Mouse (Mus musculus) gonadal fat pad, adult 2 months (tissue): Measurements from ENCODE around the gene Acot3. TPM values are rescaled to one million over a fixed set of nuclear protein-coding genes. Genes with fewer than 3 reads are reported as not detected.
"Not testable (repeated sequence)": the region's sequence is repeated elsewhere in the genome, so short reads cannot be mapped to it uniquely, and the experiment has no call there.

ENCODE experiments used
- DNase-seq: peaks from one replicate; pipeline ENCODE4 v3.0.0-alpha.2; 2012; ENCODE audit warnings: low read depth
- polyA plus RNA-seq: library from polyadenylated mRNA; depleted of rRNA; stranded (reverse); fragments of >200 nt; gene quantifications from 2 replicates; pipeline ENCODE4 v1.2.3, GENCODE M21; 2012; rRNA removed

Acot3 gene
- polyA plus RNA-seq, result not detected in 2 replicates

DNA sequence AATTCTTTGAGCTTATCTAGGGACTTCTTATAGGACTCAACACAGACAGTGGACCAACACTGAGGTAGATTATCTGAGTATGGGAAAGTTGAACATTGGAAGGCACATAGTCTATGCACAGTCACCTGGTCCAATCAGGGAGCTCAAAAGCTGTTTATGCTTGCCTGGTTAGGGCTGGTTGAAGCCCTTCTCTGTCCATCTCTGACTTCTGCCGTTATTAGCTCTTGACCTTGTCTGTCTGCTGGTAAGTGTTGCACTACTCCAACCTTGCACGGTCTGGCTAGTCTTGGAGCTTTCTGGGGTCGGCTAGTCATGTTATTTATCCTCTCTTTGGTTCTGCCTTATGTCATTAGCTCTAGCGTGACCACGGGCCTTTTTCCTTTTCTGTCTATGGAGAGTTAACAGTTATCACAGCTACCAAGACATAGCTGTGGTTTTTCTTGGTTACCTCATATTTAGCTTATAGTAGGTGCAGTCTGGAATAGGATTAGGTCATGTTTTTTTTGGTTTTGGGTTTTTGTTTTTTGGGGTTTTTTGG is at the start of gene Acot3:
TSS of gene Acot3 (plus strand) at position 208 of the 538 bp plus-strand sequence.
- DNase-seq, result no peak

- no peak for DNase-seq
These were observed 48.1 kb upstream of the Acot3 start for GRCm38 (mm10) chr12:84003866-84004265.

- DNase-seq, result no peak
These were observed 43.7 kb upstream of the Acot3 start for GRCm38 (mm10) chr12:84008251-84008650.

GRCm38 (mm10) chr12:84008729-84009128 is 43.2 kb upstream of the Acot3 start:
- no peak for DNase-seq

DNA sequence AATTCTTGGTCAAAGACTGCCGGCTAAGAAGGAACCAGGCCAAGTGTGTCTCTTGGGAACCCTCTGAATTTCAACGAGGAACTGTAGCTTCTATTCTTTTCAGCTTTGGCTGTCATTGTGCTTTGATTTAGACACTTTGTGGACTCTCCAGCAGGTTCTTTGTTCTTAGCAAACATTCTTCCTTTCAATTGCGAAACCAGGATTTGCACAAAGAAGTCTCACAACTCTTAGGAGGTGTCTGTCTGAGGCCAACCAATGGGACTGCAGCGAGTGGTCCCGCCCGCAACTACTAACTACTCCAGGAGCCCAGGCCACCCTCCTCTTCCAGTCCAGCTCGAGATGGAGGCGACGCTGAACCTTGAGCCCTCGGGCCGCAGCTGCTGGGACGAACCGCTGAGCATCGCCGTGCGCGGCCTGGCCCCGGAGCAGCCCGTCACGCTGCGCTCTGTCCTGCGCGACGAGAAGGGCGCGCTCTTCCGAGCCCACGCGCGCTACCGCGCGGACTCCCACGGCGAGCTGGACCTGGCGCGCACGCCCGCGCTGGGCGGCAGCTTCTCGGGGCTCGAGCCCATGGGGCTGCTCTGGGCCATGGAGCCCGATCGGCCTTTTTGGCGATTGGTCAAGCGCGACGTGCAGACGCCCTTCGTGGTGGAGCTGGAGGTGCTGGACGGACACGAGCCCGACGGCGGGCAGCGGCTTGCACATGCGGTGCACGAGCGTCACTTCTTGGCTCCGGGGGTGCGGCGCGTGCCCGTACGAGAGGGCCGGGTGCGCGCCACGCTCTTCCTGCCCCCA is 42.6 kb upstream of the Acot3 start, which contains the start of gene Acot1:
TSS of gene Acot1 (plus strand) at position 320 of the 795 bp plus-strand sequence.
- DNase-seq, result peak; percentile 97

DNA sequence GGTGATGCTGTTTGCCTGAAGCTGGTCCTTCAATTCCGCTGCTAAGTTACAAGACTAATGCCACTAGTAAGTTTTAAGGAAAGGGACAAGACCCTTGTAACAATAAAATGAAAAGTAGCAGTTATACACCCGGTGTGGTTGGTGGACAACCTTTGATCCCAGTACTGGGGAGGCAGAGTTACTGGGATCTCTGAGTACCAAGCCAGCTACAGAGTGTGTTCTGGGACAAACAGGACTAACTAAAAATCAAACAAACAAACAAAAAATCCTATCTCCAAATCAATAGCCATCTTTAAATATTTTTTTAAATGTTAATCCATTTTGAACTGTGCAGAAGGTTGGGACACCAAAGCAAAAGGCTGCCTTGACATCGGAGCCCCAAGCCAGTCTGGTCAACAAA is 41.7 kb upstream of the Acot3 start:
- DNase-seq, result no peak

- DNase-seq, result no peak
These were observed 40.5 kb upstream of the Acot3 start for GRCm38 (mm10) chr12:84011251-84012040.

DNA sequence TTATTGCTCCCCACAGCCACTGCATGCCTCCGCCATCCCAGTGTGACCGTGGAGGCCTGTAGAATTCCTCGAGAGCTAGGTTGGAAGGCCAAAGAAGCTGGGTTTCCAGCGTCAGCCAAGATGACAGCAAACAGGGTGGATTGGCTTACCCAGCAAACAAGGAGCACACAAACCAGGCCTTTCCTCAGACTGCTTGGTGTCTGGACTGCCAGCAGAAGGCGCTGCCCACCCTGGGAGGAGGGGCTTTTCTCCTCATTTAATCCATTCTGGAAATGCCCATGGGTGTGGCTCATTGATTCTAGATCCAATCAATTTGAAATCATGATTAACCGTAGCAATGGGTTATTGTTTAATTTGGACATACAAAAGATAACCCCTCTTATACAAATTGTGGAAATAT is 38.8 kb upstream of the Acot3 start:
- no peak for DNase-seq

DNA sequence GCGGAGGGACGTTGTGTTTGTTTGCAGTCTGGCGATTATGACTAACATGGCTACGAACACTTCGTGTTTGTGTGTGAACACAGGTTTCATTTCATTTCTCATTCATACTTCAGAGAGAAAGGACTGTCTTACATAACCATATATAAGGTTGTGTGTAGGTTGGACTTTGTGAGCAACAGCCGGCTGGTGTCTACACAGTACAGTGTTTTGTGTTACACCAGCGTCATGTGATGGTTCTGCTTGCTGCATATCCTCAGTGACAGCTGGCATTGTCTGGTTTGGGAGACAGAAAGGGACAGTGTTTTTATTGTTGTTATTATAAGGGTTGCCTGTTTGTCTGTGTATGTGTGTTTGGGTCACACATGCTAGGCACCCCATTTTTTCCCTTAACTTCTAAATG is 38.2 kb upstream of the Acot3 start:
- DNase-seq, result no peak

- not testable (repeated sequence) for DNase-seq
These were observed 31.4 kb upstream of the Acot3 start for GRCm38 (mm10) chr12:84020528-84020927.

GRCm38 (mm10) chr12:84022266-84022665 is 29.7 kb upstream of the Acot3 start:
- DNase-seq, result not testable (repeated sequence)

GRCm38 (mm10) chr12:84023052-84023745 is 28.7 kb upstream of the Acot3 start:
- DNase-seq, result no peak

GRCm38 (mm10) chr12:84025888-84026287 is 26.1 kb upstream of the Acot3 start:
- no peak for DNase-seq

GRCm38 (mm10) chr12:84028328-84028727 is 23.6 kb upstream of the Acot3 start:
- not testable (repeated sequence) for DNase-seq

- DNase-seq, result not testable (repeated sequence)
These were observed 22.9 kb upstream of the Acot3 start for GRCm38 (mm10) chr12:84029043-84029442.

DNA sequence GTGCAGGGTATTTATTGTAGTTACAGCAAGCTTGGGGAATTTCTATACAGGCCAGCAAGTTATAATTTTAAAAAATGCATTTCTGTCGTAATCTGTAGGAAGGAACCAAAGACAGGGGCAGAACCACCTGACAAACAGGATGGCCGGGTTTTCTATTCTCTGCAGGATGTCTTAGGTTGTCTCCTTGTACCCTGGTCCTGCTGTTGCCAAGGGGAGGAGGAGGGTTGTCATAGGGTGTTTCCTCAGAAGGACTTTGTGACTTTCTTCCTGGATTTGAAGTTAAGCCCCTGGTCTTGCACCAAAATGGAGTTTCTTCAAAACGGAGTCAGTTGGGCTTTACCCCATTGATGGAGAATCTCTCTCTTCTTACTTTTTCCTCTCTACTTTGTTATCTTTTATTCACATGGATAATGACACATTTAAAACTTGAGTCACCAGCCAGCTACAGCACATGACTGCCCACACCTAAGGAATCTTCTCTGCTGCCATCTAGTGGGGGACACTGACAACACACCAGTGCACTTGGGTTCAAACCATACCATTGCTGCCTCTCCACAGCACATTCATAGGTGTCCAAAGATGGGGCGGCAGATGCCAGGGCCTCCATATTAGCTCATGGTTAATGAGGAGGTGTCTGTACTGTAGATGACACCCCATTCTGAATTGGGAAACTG is 21.1 kb upstream of the Acot3 start:
- DNase-seq, result no peak

GRCm38 (mm10) chr12:84032854-84033253 is 19.1 kb upstream of the Acot3 start:
- DNase-seq, result no peak

GRCm38 (mm10) chr12:84033302-84033701 is 18.6 kb upstream of the Acot3 start:
- not testable (repeated sequence) for DNase-seq

- no peak for DNase-seq
These were observed 17.8 kb upstream of the Acot3 start for GRCm38 (mm10) chr12:84034108-84034507.

DNA sequence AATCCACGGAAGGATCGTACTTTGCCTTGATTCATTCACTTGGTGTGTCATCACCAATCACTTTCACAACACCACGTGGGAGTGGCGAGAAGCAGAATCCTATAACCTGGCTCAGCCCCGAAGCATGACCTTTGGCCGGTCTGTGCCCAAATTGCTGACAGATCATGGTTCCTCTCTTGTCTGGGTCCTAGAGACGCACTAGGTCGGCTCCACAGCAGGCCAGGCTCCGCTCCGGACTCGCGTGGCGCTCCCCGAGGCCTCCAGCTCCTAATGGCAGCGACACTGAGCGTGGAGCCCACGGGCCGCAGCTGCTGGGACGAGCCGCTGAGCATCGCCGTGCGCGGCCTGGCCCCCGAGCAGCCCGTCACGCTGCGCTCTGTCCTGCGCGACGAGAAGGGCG is 13.7 kb upstream of the Acot3 start, which contains the start of gene Acot4:
TSS of gene Acot4 (plus strand) at position 139 of the 400 bp plus-strand sequence.
- DNase-seq, result not testable (repeated sequence)

DNA sequence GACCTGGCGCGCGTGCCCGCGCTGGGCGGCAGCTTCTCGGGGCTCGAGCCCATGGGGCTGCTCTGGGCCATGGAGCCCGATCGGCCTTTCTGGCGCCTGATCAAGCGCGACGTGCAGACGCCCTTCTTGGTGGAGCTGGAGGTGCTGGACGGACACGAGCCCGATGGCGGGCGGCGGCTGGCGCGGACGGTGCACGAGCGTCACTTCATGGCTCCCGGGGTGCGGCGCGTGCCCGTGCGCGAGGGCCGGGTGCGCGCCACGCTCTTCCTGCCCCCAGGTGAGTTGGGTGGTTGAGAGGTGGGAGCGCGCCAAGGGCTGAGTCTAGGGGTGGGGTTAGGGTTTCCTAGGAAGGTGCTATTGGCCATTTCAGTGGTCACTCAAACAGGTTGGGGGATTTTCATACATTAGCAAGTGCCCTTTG is 13.2 kb upstream of the Acot3 start, which contains the start of gene Gm49366:
TSS of gene Gm49366 (plus strand) at position 245 of the 421 bp plus-strand sequence.
- DNase-seq, result not testable (repeated sequence)
